Mouse (Mus musculus): Measurements from ENCODE around the gene Prph2.

- TF ChIP-seq GATA1 (IDR thresholded peaks at IDR 0.05; ENCODE audit: borderline replicate concordance, low read length) = no peak
- TF ChIP-seq CTCF (IDR thresholded peaks at IDR 0.05; ENCODE audit: low read depth, low read length) = no peak
Measured at GRCm38 (mm10) chr17:46874133-46874532, 36.1 kb upstream of the Prph2 start.
